Mouse (Mus musculus) lung, postnatal 0 days (tissue): ENCODE results near the gene H2-Q4.
"Not testable (repeated sequence)": the region's sequence is repeated elsewhere in the genome, so short reads cannot be mapped to it uniquely, and the experiment has no call there.

ENCODE experiments used
- CTCF ChIP-seq: IDR thresholded peaks from 2 replicates; pipeline ENCODE4 v1.5.1; 2016; ENCODE audit warnings: antibody characterized with exemption, mild to moderate bottlenecking
- EP300 ChIP-seq: IDR thresholded peaks from 2 replicates; pipeline ENCODE4 v1.6.1; 2016; ENCODE audit warnings: antibody characterized with exemption, mild to moderate bottlenecking, control low read depth

GRCm38 (mm10) chr17:35331546-35331945, 47.9 kb upstream of the H2-Q4 start:
- not testable (repeated sequence) for TF ChIP-seq CTCF, EP300
